Mouse (Mus musculus) kidney, embryonic 14.5 days (tissue): ENCODE results near the gene Scrn1. TPM values are rescaled to one million over a fixed set of nuclear protein-coding genes. Genes with fewer than 3 reads are reported as not detected.

Source experiments
- ATAC-seq: fragments of 200-750 bp; cut with Nextera tagmentation; 2 replicates; pipeline ENCODE4 v1.8.0; 2017; ENCODE audit warnings: moderate number of reproducible peaks, mild to moderate bottlenecking, moderate TSS enrichment, moderate library complexity; ENCODE audit not compliant: low FRiP score, low TSS enrichment
- H3K27ac ChIP-seq: fragments of 300-500 bp; sonication (generic); 2 replicates; pipeline ENCODE4 v1.5.1; 2014; ENCODE audit warnings: low read depth, mild to moderate bottlenecking, low read length, moderate library complexity, mixed read lengths
- H3K27me3 ChIP-seq: fragments of 300-500 bp; sonication (generic); 2 replicates; pipeline ENCODE4 v1.6.1; 2014; ENCODE audit warnings: mild to moderate bottlenecking, low read length; ENCODE audit not compliant: control insufficient read depth, insufficient read depth
- H3K36me3 ChIP-seq: fragments of 300-500 bp; sonication (generic); 2 replicates; pipeline ENCODE4 v1.6.1; 2014; ENCODE audit warnings: low read length, mixed read lengths; ENCODE audit not compliant: control insufficient read depth, insufficient read depth
- H3K4me1 ChIP-seq: fragments of 300-500 bp; sonication (generic); 2 replicates; pipeline ENCODE4 v1.6.1; 2014; ENCODE audit warnings: low read length, mixed read lengths; ENCODE audit not compliant: control insufficient read depth, insufficient read depth
- H3K4me2 ChIP-seq: fragments of 300-500 bp; sonication (generic); replicated peaks from 2 replicates; pipeline ENCODE4 v1.6.1; 2014; ENCODE audit warnings: low read depth, mild to moderate bottlenecking, low read length
- H3K4me3 ChIP-seq: fragments of 300-500 bp; sonication (generic); 2 replicates; pipeline ENCODE4 v1.5.1; 2014; ENCODE audit warnings: mild to moderate bottlenecking, low read length
- H3K9ac ChIP-seq: fragments of 300-500 bp; sonication (generic); 2 replicates; pipeline ENCODE4 v1.6.1; 2014; ENCODE audit warnings: low read depth, mild to moderate bottlenecking, low read length, moderate library complexity
- H3K9me3 ChIP-seq: fragments of 300-500 bp; sonication (generic); 2 replicates; pipeline ENCODE4 v1.6.1; 2016; ENCODE audit warnings: low read length; ENCODE audit not compliant: control insufficient read depth
- WGBS: fragments of 180-500 bp; shearing (Covaris S2); extraction: QIAGEN DNeasy Blood & Tissue Kit; methylation state at CpG from one replicate; pipeline ENCODE4 v1.1.7; 2014; 5-methylcytosine and 5-hydroxymethylcytosine counted together
- polyA plus RNA-seq: library from polyadenylated mRNA; unstranded; fragments of >200 nt; fragmentation: Nextera tagmentation; extraction: Ambion mirVana; gene quantifications from 2 replicates; pipeline ENCODE4 v1.2.1, GENCODE M21; 2014

Scrn1 gene
- polyA plus RNA-seq, 1 experiment from 2014 or later = 6.3 TPM

- Histone ChIP-seq H3K4me1 (no peaks in the 10 kb centered on the region), H3K27me3 (no peaks in the 10 kb centered on the region), H3K4me3 (no peak overlapping the region), H3K9ac (no peak overlapping the region), H3K27ac (no peak overlapping the region), H3K36me3 (no peaks in the 10 kb centered on the region), H3K9me3 (no peaks in the 10 kb centered on the region), H3K4me2 (no peak overlapping the region)
- ATAC-seq = no peak
- WGBS = 70% methylated on average over 7 of the region's 7 CpGs
These were observed 7.8 kb downstream of the Scrn1 start for GRCm38 (mm10) chr6:54558466-54558865.

DNA sequence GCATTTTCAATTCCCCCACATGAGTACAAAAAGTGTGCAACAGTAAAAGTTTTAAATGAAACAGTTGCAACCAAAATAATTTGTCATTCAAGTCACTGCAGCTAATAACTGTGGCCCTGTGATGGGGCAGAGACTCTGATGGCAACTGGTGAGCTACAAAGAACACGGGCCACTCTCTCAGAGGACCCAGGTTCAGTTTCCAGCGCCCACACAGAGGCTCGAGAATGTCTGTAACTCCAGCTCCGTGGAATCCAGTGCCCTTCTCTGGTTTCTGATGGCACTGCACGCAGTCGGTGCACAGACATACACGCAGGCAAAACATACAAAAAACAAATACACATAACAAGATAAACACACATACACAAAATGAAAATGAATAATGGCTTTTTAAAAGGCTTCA lies 8.6 kb downstream of the Scrn1 start:
- Histone ChIP-seq H3K4me2 (no peak overlapping the region), H3K4me1 (no peaks in the 10 kb centered on the region), H3K27ac (no peak overlapping the region), H3K36me3 (no peaks in the 10 kb centered on the region), H3K27me3 (no peaks in the 10 kb centered on the region), H3K4me3 (no peak overlapping the region), H3K9ac (no peak overlapping the region), H3K9me3 (no peaks in the 10 kb centered on the region)
- WGBS = 90% methylated on average over 7 of the region's 7 CpGs
- ATAC-seq = no peak

DNA sequence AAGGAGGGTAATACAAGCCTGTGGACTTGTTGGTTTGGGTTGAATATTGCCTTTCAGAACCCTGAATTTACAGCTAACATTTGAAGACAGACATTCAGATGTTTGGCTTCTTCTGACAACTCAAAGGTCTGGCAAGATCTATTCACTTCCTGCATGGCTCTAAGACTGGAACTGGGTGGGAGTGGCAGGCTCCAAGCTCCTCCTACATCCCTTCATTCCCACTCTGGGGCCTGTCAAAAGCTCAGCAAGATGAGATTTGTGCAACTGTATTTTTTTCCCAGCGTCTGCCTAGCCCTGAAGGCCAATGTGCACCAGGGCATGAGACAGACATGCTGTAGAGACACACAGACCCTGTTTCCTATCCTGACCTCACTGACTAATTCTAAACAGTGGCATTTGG lies 10.5 kb downstream of the Scrn1 start:
- no peaks in the 10 kb centered on the region for H3K36me3 ChIP-seq
- no peaks in the 10 kb centered on the region for H3K4me1 ChIP-seq
- H3K9me3 ChIP-seq = no peaks in the 10 kb centered on the region
- no peak overlapping the region for H3K4me2 ChIP-seq
- no peak overlapping the region for H3K27ac ChIP-seq
- no peak for ATAC-seq
- WGBS = 63% methylated on average over 1 of the region's 1 CpGs
- H3K27me3 ChIP-seq = no peaks in the 10 kb centered on the region
- H3K4me3 ChIP-seq = no peak overlapping the region
- H3K9ac ChIP-seq = no peak overlapping the region

DNA sequence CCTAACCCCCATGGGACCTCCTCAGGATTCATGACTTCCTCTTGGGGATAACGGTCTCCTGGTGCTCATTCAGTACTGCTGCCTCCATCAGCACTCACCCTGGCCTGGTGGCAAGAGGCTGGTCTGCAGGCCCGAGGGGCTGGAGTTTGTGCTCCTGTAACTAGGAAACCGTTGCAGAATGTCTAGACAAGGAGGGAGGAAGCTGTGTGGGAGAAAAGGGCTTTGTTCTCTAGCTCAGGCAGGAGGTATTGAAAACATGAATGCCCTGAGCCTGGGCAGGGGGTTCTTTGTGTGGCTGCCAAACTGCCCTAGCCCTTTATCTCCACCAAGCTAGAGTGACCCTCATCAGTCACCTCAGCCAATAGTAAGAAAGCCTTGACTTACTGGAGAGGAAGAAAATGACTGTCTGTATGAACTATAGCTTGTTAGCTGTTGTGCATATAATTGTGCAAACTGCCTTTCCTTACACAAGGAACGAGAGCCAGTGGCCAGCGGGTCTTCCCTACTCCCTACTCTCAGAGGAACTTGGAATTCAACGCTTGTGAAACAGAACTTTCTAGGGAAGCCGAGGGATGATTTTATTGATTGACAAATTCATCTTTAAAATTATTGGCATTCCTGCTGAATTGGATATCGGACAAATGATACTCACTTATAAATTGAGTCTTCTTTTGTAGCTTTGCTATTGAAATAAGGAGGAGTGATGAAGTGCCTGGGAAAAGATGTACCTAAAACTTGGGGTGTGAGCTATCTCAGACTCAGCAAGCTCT lies 11.8 kb downstream of the Scrn1 start:
- Histone ChIP-seq H3K36me3 (no peaks in the 10 kb centered on the region), H3K27me3 (no peaks in the 10 kb centered on the region), H3K4me2 (no peak overlapping the region), H3K4me1 (peaks cover 2% of the 10 kb centered on the region; the same call in 1 of the 2 replicates), H3K9me3 (no peaks in the 10 kb centered on the region), H3K4me3 (no peak overlapping the region), H3K27ac (no peak overlapping the region), H3K9ac (no peak overlapping the region)
- ATAC-seq = no peak; the same call in 1 of the 2 replicates
- 52% methylated on average over 8 of the region's 8 CpGs for WGBS

DNA sequence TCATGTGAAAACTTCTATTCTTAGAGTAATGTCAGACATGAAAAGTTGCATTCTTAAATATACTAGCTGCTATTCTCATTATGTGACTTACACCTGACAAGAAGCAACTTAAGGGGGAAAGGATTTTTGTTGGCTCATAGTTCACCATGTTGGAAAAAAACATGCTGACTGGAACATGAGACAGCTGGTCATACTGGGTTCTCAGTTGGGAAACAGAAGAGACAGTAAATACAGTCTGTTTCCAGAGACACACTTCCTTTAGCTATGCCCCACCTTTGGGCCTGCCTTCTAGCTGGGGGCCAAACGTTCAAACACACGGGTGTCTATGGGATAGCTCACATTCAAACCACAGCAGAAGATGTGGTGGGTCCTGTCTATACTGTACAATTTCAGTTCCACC lies 12.7 kb downstream of the Scrn1 start:
- Histone ChIP-seq H3K27me3 (no peaks in the 10 kb centered on the region), H3K27ac (no peak overlapping the region), H3K4me1 (peaks cover 5% of the 10 kb centered on the region; the same call in 1 of the 2 replicates), H3K36me3 (no peaks in the 10 kb centered on the region), H3K4me3 (no peak overlapping the region), H3K4me2 (no peak overlapping the region), H3K9me3 (no peaks in the 10 kb centered on the region), H3K9ac (no peak overlapping the region)
- WGBS = 82% methylated on average over 2 of the region's 2 CpGs
- ATAC-seq = no peak

- Histone ChIP-seq H3K9ac (no peak overlapping the region), H3K4me3 (no peak overlapping the region), H3K27me3 (no peaks in the 10 kb centered on the region), H3K4me2 (no peak overlapping the region), H3K27ac (no peak overlapping the region), H3K9me3 (no peaks in the 10 kb centered on the region), H3K4me1 (peaks cover 9% of the 10 kb centered on the region; the same call in 1 of the 2 replicates), H3K36me3 (no peaks in the 10 kb centered on the region)
- WGBS = 79% methylated on average over 9 of the region's 9 CpGs
- no peak for ATAC-seq
These were observed 13.4 kb downstream of the Scrn1 start for GRCm38 (mm10) chr6:54552721-54553413.

- no peak overlapping the region for H3K4me3 ChIP-seq
These were observed 15.4 kb downstream of the Scrn1 start for GRCm38 (mm10) chr6:54550801-54551323.

DNA sequence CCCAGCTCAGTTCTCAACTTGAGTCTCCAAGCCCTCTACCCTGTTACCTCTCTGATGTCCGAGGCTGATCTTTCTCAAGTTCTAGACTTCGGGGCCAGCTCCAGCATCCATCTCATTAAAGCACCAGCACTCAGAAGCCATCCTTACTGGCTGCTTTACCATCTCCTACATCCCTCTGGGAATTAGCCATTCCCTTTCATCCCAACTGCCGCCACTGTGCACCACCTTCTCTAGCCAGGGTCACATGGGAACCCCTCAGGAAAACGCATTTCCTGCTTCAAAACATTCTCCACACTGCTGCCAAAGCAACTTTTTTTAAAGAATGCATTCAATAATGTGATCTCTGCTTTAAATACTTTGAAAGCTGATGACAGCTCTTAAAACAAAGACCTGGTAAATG lies 17.0 kb downstream of the Scrn1 start:
- no peaks in the 10 kb centered on the region for H3K9me3 ChIP-seq
- 52% methylated on average over 4 of the region's 4 CpGs for WGBS
- no peak overlapping the region for H3K9ac ChIP-seq
- peaks cover 9% of the 10 kb centered on the region; the same call in 1 of the 2 replicates for H3K4me1 ChIP-seq
- no peak overlapping the region for H3K4me3 ChIP-seq
- no peak overlapping the region for H3K4me2 ChIP-seq
- no peak for ATAC-seq
- no peaks in the 10 kb centered on the region for H3K27me3 ChIP-seq
- no peaks in the 10 kb centered on the region for H3K36me3 ChIP-seq
- H3K27ac ChIP-seq = no peak overlapping the region

More at GRCm38 (mm10) chr6:54550801-54551323, 15.4 kb downstream of the Scrn1 start:
- Histone ChIP-seq H3K27ac (no peak overlapping the region), H3K27me3 (no peaks in the 10 kb centered on the region), H3K9ac (no peak overlapping the region), H3K9me3 (no peaks in the 10 kb centered on the region), H3K4me2 (no peak overlapping the region), H3K36me3 (no peaks in the 10 kb centered on the region), H3K4me1 (peaks cover 9% of the 10 kb centered on the region; the same call in 1 of the 2 replicates)
- no peak for ATAC-seq
- 45% methylated on average over 6 of the region's 7 CpGs for WGBS
